8 mouse cellular contexts compared by ENCODE assay signal in genomic region chr19:5272801-5273733, GRCm38 (mm10). TPM values are rescaled to one million over a fixed set of nuclear protein-coding genes. Genes with fewer than 3 reads are reported as not detected.
DNase-seq lines count a peak whose midpoint lies in the region; ATAC-seq lines count a peak whose summit lies in the region.

Gene Pacs1, minus strand, starts transcription at chr19:5273119.

- peak within 1 kb of the TSS; percentile 83 for H3K4me3 ChIP-seq in hindbrain, embryonic 12.5 days

- peak within 1 kb of the TSS; percentile 87 for H3K4me2 ChIP-seq in hindbrain, embryonic 12.5 days (replicated peaks)

- H3K9ac ChIP-seq in hindbrain, embryonic 12.5 days = peak within 1 kb of the TSS; percentile 96

- WGBS in hindbrain, embryonic 12.5 days = under 1% methylated on average over 63 of the region's 97 CpGs

- DNase-seq in MN1 (ENCODE audit: low spot score) = peak; percentile 83
- DNase-seq in cerebellum, adult 9-11 months = peak; percentile 84
- peak; percentile 74 to 87 for DNase-seq in frontal cortex, postnatal 10 days (ENCODE audit: low spot score in 2 of 2)
- peak; percentile 85 to 88 for DNase-seq in layer of hippocampus, postnatal 14 days (ENCODE audit: low spot score in 2 of 2)
- peak; percentile 90 for DNase-seq in lung, postnatal 14 days
- peak; percentile 73 for DNase-seq in retina, adult 2 months (ENCODE audit: low read depth, low spot score)
- peak; percentile 94 to 98 for DNase-seq in thymus, postnatal 36 days

- H3K4me1 ChIP-seq in hindbrain, embryonic 12.5 days = peaks cover 35% of the 10 kb centered on the region

- no peaks in the 10 kb centered on the region for H3K9me3 ChIP-seq in hindbrain, embryonic 12.5 days (replicated peaks)

- peaks cover 39% of the 10 kb centered on the region for H3K36me3 ChIP-seq in hindbrain, embryonic 12.5 days

- peak within 1 kb of the TSS; percentile 91 for H3K27ac ChIP-seq in hindbrain, embryonic 12.5 days

- no peaks in the 10 kb centered on the region for H3K27me3 ChIP-seq in hindbrain, embryonic 12.5 days

- ATAC-seq in hindbrain, embryonic 12.5 days (ENCODE audit: low FRiP score) = peak; percentile 91

RNA-seq across cellular contexts. Expression of gene Pacs1, which starts in this region (rescaled TPM):
- polyA plus RNA-seq in hindbrain, embryonic 12.5 days (2016; fragmentation: Nextera tagmentation; extraction: Ambion mirVana) = 36.6 and 38.8 TPM in 2 replicates
- total RNA-seq in layer of hippocampus, postnatal 14 days (2021) = 10 to 100 TPM; 59.6 to 63.9 TPM

Comparison
In these comparisons a context has a peak if more than half of its experiments do, and no peak if none do; other contexts are left out.
1. Peak in every context shown above with its lines: DNase-seq, ATAC-seq, H3K4me3 ChIP-seq and H3K27ac ChIP-seq.